Comparison of ENCODE assay signal across 8 mouse cellular contexts in genomic region chr19:45017909-45018308, GRCm38 (mm10). TPM values are rescaled to one million over a fixed set of nuclear protein-coding genes. Genes with fewer than 3 reads are reported as not detected.
DNase-seq lines count a peak whose midpoint lies in the region; ATAC-seq and TF ChIP-seq lines count a peak whose summit lies in the region.

No protein-coding gene starts in this region.

- peak overlapping the region; percentile 54 to 93 for H3K4me3 ChIP-seq in MEL (ENCODE audit: control insufficient read depth in 1 of 2, insufficient read depth in 1 of 2, low read depth in 2 of 2, low read length in 2 of 2)
- peak overlapping the region; percentile 69 for H3K4me3 ChIP-seq in hindbrain, embryonic 11.5 days (ENCODE audit: low read depth, low read length)

- no peaks in the 10 kb centered on the region for H3K27me3 ChIP-seq in MEL (ENCODE audit: control insufficient read depth in 1 of 2, insufficient read depth in 2 of 2, low read length in 2 of 2)
- H3K27me3 ChIP-seq in hindbrain, embryonic 11.5 days (ENCODE audit: control insufficient read depth, insufficient read depth, low read length) = no peaks in the 10 kb centered on the region

- H3K4me1 ChIP-seq in MEL (ENCODE audit: control insufficient read depth in 1 of 2, insufficient read depth in 2 of 2, low read length in 2 of 2) = peaks cover 6 to 12% of the 10 kb centered on the region in 2 experiments
- peaks cover 16% of the 10 kb centered on the region for H3K4me1 ChIP-seq in hindbrain, embryonic 11.5 days (replicated peaks; ENCODE audit: control insufficient read depth, insufficient read depth, low read length)

- no peak overlapping the region for H3K27ac ChIP-seq in MEL (ENCODE audit: control insufficient read depth, low read depth, low read length)
- H3K27ac ChIP-seq in hindbrain, embryonic 11.5 days (ENCODE audit: low read depth, low read length) = peak overlapping the region; percentile 97

- TF ChIP-seq POLR2A in MEL (IDR thresholded peaks at IDR 0.05; ENCODE audit: control insufficient read depth in 1 of 2, insufficient read depth in 1 of 2, low read depth in 1 of 2, low read length in 2 of 2, poor library complexity in 1 of 2) = no peak

- no peak for DNase-seq in MEL (ENCODE audit: low read depth, low spot score)
- peak; percentile 66 to 83 for DNase-seq in cerebellum, adult 18-20 months
- DNase-seq in forelimb bud, embryonic 11.5 days (ENCODE audit: low read depth, low spot score) = peak; percentile 77
- DNase-seq in hindbrain, embryonic 11.5 days (ENCODE audit: low spot score) = peak; percentile 89
- peak; percentile 65 to 70 for DNase-seq in layer of hippocampus, postnatal 25 days (ENCODE audit: extremely low spot score in 1 of 2, low spot score in 1 of 2)
- peak; percentile 90 for DNase-seq in lung, postnatal 14 days
- DNase-seq in retina, postnatal 7 days (ENCODE audit: low read depth, low spot score) = peak; percentile 79

- ATAC-seq in hindbrain, embryonic 11.5 days (ENCODE audit: low FRiP score) = peak; percentile 69
- no peak for ATAC-seq in megakaryocyte progenitor cell, adult 5-6 weeks (replicated peaks; ENCODE audit: poor library complexity)

- H3K9ac ChIP-seq in MEL (ENCODE audit: control insufficient read depth, low read depth, low read length, poor library complexity, severe bottlenecking) = peak overlapping the region; percentile 57
- H3K9ac ChIP-seq in hindbrain, embryonic 11.5 days (ENCODE audit: low read depth, low read length) = peak overlapping the region; percentile 91

- peaks cover 0 to 7% of the 10 kb centered on the region in 2 experiments; a peak in 2 of 4 replicates for H3K36me3 ChIP-seq in MEL (ENCODE audit: control insufficient read depth in 1 of 2, insufficient read depth in 2 of 2, low read length in 2 of 2)
- 0 out of 2 replicates have a peak, but pooled peaks cover 7% of the 10 kb centered on the region for H3K36me3 ChIP-seq in hindbrain, embryonic 11.5 days (ENCODE audit: control insufficient read depth, insufficient read depth, low read length)

- H3K79me2 ChIP-seq in MEL (ENCODE audit: control insufficient read depth, insufficient read depth, low read length, poor library complexity) = no peaks in the 10 kb centered on the region; the same call in 1 of the 2 replicates

- no peaks in the 10 kb centered on the region for H3K9me3 ChIP-seq in MEL (replicated peaks; ENCODE audit: insufficient read depth, low read length)
- H3K9me3 ChIP-seq in hindbrain, embryonic 11.5 days (ENCODE audit: control insufficient read depth, low read length) = no peaks in the 10 kb centered on the region

- TF ChIP-seq EP300 in MEL (IDR thresholded peaks at IDR 0.05; ENCODE audit: low read depth in 1 of 2, low read length in 2 of 2) = no peak

- peak overlapping the region; percentile 71 for H3K4me2 ChIP-seq in hindbrain, embryonic 11.5 days (replicated peaks; ENCODE audit: low read depth, low read length)

- no peak for TF ChIP-seq RAD21 in MEL (IDR thresholded peaks at IDR 0.05; ENCODE audit: low read depth, low read length)

- no peak for TF ChIP-seq CTCF in MEL (IDR thresholded peaks at IDR 0.05 in 2 of 3, conservative IDR thresholded peaks at IDR 0.05 in 1 of 3; ENCODE audit: control insufficient read depth in 1 of 3, insufficient read depth in 1 of 3, low read depth in 2 of 3, low read length in 3 of 3, poor library complexity in 1 of 3, severe bottlenecking in 1 of 3)

- WGBS in hindbrain, embryonic 11.5 days = 0% methylated on average over 28 of the region's 48 CpGs

TF ChIP-seq in MEL, 35 proteins besides CTCF, POLR2A, EP300 and RAD21:
- no peak for TF ChIP-seq TBP (IDR thresholded peaks at IDR 0.05; ENCODE audit: low read depth, low read length)
- TF ChIP-seq BHLHE40 (IDR thresholded peaks at IDR 0.05; ENCODE audit: borderline replicate concordance, low read depth, low read length) = 0 out of 2 replicates have a peak, but pooled peaks have one; percentile 17
- TF ChIP-seq CHD2 (IDR thresholded peaks at IDR 0.05; ENCODE audit: low read length) = no peak

RNA-seq across cellular contexts. Expression of gene Lzts2, which starts 3.7 kb away (rescaled TPM):
- total RNA-seq in MEL (2012; rRNA removed) = 4.0 and 4.2 TPM in 2 replicates
- 10 to 100 TPM in 1 of 2 experiments, not detected in 1; 13.1 TPM for polyA plus RNA-seq in MEL (2012; ENCODE audit: insufficient read depth in 1 of 2, insufficient read length in 2 of 2, low read depth in 1 of 2, low replicate concordance in 2 of 2, missing spikeins in 1 of 2)
- 39.7 and 41.0 TPM in 2 replicates for polyA plus RNA-seq in hindbrain, embryonic 11.5 days (2014; fragmentation: Nextera tagmentation; extraction: Ambion mirVana)
- 10 to 100 TPM; 27.3 to 29.3 TPM for total RNA-seq in layer of hippocampus, postnatal 25 days (2021)
- total RNA-seq in megakaryocyte progenitor cell, adult 5-6 weeks (2015) = 4.8 and 5.1 TPM in 2 replicates
- 7.7 and 8.6 TPM in 2 replicates for total RNA-seq in megakaryocyte progenitor cell, adult 5-6 weeks (2017)

RNA-seq across cellular contexts. Expression of gene Mrpl43, which starts 11.7 kb away (rescaled TPM):
- total RNA-seq in MEL (2012; rRNA removed) = 136 and 145 TPM in 2 replicates
- polyA plus RNA-seq in MEL (2012; ENCODE audit: insufficient read depth in 1 of 2, insufficient read length in 2 of 2, low read depth in 1 of 2, low replicate concordance in 2 of 2, missing spikeins in 1 of 2) = 100 to 1,000 TPM in 1 of 2 experiments, not detected in 1; 136 TPM
- 69.0 and 75.0 TPM in 2 replicates for polyA plus RNA-seq in hindbrain, embryonic 11.5 days (2014; fragmentation: Nextera tagmentation; extraction: Ambion mirVana)
- total RNA-seq in layer of hippocampus, postnatal 25 days (2021) = 10 to 100 TPM; 43.8 to 45.0 TPM
- 44.3 and 44.8 TPM in 2 replicates for total RNA-seq in megakaryocyte progenitor cell, adult 5-6 weeks (2015)
- 25.2 and 30.3 TPM in 2 replicates for total RNA-seq in megakaryocyte progenitor cell, adult 5-6 weeks (2017)

RNA-seq across cellular contexts. Expression of gene Twnk, which starts 12.4 kb away (rescaled TPM):
- 35.9 and 37.5 TPM in 2 replicates for total RNA-seq in MEL (2012; rRNA removed)
- polyA plus RNA-seq in MEL (2012; ENCODE audit: insufficient read depth in 1 of 2, insufficient read length in 2 of 2, low read depth in 1 of 2, low replicate concordance in 2 of 2, missing spikeins in 1 of 2) = 10 to 100 TPM in 1 of 2 experiments, not detected in 1; 55.6 TPM
- 15.0 and 16.6 TPM in 2 replicates for polyA plus RNA-seq in hindbrain, embryonic 11.5 days (2014; fragmentation: Nextera tagmentation; extraction: Ambion mirVana)
- total RNA-seq in layer of hippocampus, postnatal 25 days (2021) = 10 to 100 TPM; 15.4 to 15.5 TPM
- 16.5 and 18.6 TPM in 2 replicates for total RNA-seq in megakaryocyte progenitor cell, adult 5-6 weeks (2015)
- 18.4 and 22.4 TPM in 2 replicates for total RNA-seq in megakaryocyte progenitor cell, adult 5-6 weeks (2017)

RNA-seq across cellular contexts. Expression of gene Pdzd7, which starts 27.6 kb away (rescaled TPM):
- 0.08 and 0.10 TPM in 2 replicates for total RNA-seq in MEL (2012; rRNA removed)
- under 1 TPM in 1 of 2 experiments, not detected in 1; 0.56 TPM for polyA plus RNA-seq in MEL (2012; ENCODE audit: insufficient read depth in 1 of 2, insufficient read length in 2 of 2, low read depth in 1 of 2, low replicate concordance in 2 of 2, missing spikeins in 1 of 2)
- 0.62 TPM in 1 of 2 replicates, not detected in the other for polyA plus RNA-seq in hindbrain, embryonic 11.5 days (2014; fragmentation: Nextera tagmentation; extraction: Ambion mirVana)
- 1 to 10 TPM; 1.8 to 2.9 TPM for total RNA-seq in layer of hippocampus, postnatal 25 days (2021)
- 0.05 TPM in 1 of 2 replicates, not detected in the other for total RNA-seq in megakaryocyte progenitor cell, adult 5-6 weeks (2015)
- not detected in 2 replicates for total RNA-seq in megakaryocyte progenitor cell, adult 5-6 weeks (2017)

RNA-seq across cellular contexts. Expression of gene Sema4g, which starts 29.0 kb away (rescaled TPM):
- total RNA-seq in MEL (2012; rRNA removed) = 0.10 and 0.15 TPM in 2 replicates
- polyA plus RNA-seq in MEL (2012; ENCODE audit: insufficient read depth in 1 of 2, insufficient read length in 2 of 2, low read depth in 1 of 2, low replicate concordance in 2 of 2, missing spikeins in 1 of 2) = under 1 TPM in 1 of 2 experiments, not detected in 1; 0.47 TPM
- polyA plus RNA-seq in hindbrain, embryonic 11.5 days (2014; fragmentation: Nextera tagmentation; extraction: Ambion mirVana) = 7.2 and 7.9 TPM in 2 replicates
- 10 to 100 TPM; 24.8 to 29.1 TPM for total RNA-seq in layer of hippocampus, postnatal 25 days (2021)
- 0.15 and 0.30 TPM in 2 replicates for total RNA-seq in megakaryocyte progenitor cell, adult 5-6 weeks (2015)
- 0.03 TPM in 1 of 2 replicates, not detected in the other for total RNA-seq in megakaryocyte progenitor cell, adult 5-6 weeks (2017)
